Mouse (Mus musculus) intestine, embryonic 16.5 days (tissue): Measurements from ENCODE around the gene Tmub2. TPM values are rescaled to one million over a fixed set of nuclear protein-coding genes. Genes with fewer than 3 reads are reported as not detected.

Experiments
- ATAC-seq: fragments of 200-750 bp; cut with Nextera tagmentation; 2 replicates; pipeline ENCODE4 v1.8.0; 2017; ENCODE audit warnings: moderate TSS enrichment, moderate library complexity
- H3K27ac ChIP-seq: fragments of 300-500 bp; sonication (generic); 2 replicates; pipeline ENCODE4 v1.5.1; 2014; ENCODE audit warnings: mild to moderate bottlenecking, low read length
- H3K27me3 ChIP-seq: fragments of 300-500 bp; sonication (generic); replicated peaks from 2 replicates; pipeline ENCODE4 v1.6.1; 2014; ENCODE audit warnings: low read length, control low read depth, mixed read lengths; ENCODE audit not compliant: control insufficient read depth, insufficient read depth
- H3K36me3 ChIP-seq: fragments of 300-500 bp; sonication (generic); 2 replicates; pipeline ENCODE4 v1.6.1; 2014; ENCODE audit warnings: low read length, control low read depth; ENCODE audit not compliant: control insufficient read depth, insufficient read depth
- H3K4me1 ChIP-seq: fragments of 300-500 bp; sonication (generic); 2 replicates; pipeline ENCODE4 v1.6.1; 2014; ENCODE audit warnings: low read length, control low read depth, mixed read lengths; ENCODE audit not compliant: control insufficient read depth, insufficient read depth
- H3K4me2 ChIP-seq: fragments of 300-500 bp; sonication (generic); 2 replicates; pipeline ENCODE4 v1.6.1; 2014; ENCODE audit warnings: low read depth, low read length, control low read depth
- H3K4me3 ChIP-seq: fragments of 300-500 bp; sonication (generic); 2 replicates; pipeline ENCODE4 v1.5.1; 2014; ENCODE audit warnings: mild to moderate bottlenecking, low read length
- H3K9ac ChIP-seq: fragments of 300-500 bp; sonication (generic); 2 replicates; pipeline ENCODE4 v1.6.1; 2014; ENCODE audit warnings: low read depth, low read length
- H3K9me3 ChIP-seq: fragments of 300-500 bp; sonication (generic); 2 replicates; pipeline ENCODE4 v1.6.1; 2016; ENCODE audit warnings: low read length, control low read depth; ENCODE audit not compliant: control insufficient read depth
- WGBS: fragments of 180-500 bp; shearing (Covaris S2); extraction: QIAGEN DNeasy Blood & Tissue Kit; methylation state at CpG from one replicate; pipeline ENCODE4 v1.1.7; 2014; 5-methylcytosine and 5-hydroxymethylcytosine counted together
- polyA plus RNA-seq: library from polyadenylated mRNA; unstranded; fragments of >200 nt; fragmentation: Nextera tagmentation; extraction: Ambion mirVana; gene quantifications from 2 replicates; pipeline ENCODE4 v1.2.1, GENCODE M21; 2015

The Tmub2 gene
- polyA plus RNA-seq, 1 experiment from 2014 or later, result 54.3 TPM

- Histone ChIP-seq H3K4me1 (no peaks in the 10 kb centered on the region), H3K27me3 (no peaks in the 10 kb centered on the region), H3K4me2 (no peak overlapping the region), H3K9ac (no peak overlapping the region), H3K9me3 (no peaks in the 10 kb centered on the region), H3K36me3 (no peaks in the 10 kb centered on the region), H3K27ac (no peak overlapping the region), H3K4me3 (no peak overlapping the region)
- no peak for ATAC-seq
Measured at GRCm38 (mm10) chr11:102329518-102329917, 44.8 kb downstream of the Tmub2 start.

GRCm38 (mm10) chr11:102330039-102330438 lies 45.3 kb downstream of the Tmub2 start:
- Histone ChIP-seq H3K4me1 (peaks cover 1% of the 10 kb centered on the region; the same call in 1 of the 2 replicates), H3K4me2 (no peak overlapping the region), H3K9me3 (no peaks in the 10 kb centered on the region), H3K27me3 (no peaks in the 10 kb centered on the region), H3K36me3 (no peaks in the 10 kb centered on the region), H3K9ac (no peak overlapping the region), H3K27ac (no peak overlapping the region), H3K4me3 (no peak overlapping the region)
- no peak for ATAC-seq
- 69% methylated on average over 3 of the region's 3 CpGs for WGBS

GRCm38 (mm10) chr11:102331806-102332205 lies 47.1 kb downstream of the Tmub2 start:
- peaks cover 4% of the 10 kb centered on the region; the same call in 1 of the 2 replicates for H3K4me1 ChIP-seq
- no peak overlapping the region for H3K9ac ChIP-seq
- no peak overlapping the region for H3K4me3 ChIP-seq
- H3K36me3 ChIP-seq, result no peaks in the 10 kb centered on the region
- ATAC-seq, result no peak
- WGBS, result 62% methylated on average over 4 of the region's 4 CpGs
- H3K27ac ChIP-seq, result no peak overlapping the region
- no peaks in the 10 kb centered on the region for H3K27me3 ChIP-seq
- H3K4me2 ChIP-seq, result no peak overlapping the region
- no peaks in the 10 kb centered on the region for H3K9me3 ChIP-seq

- ATAC-seq, result no peak
- Histone ChIP-seq H3K9ac (no peak overlapping the region), H3K4me3 (no peak overlapping the region), H3K27me3 (no peaks in the 10 kb centered on the region), H3K36me3 (no peaks in the 10 kb centered on the region), H3K27ac (no peak overlapping the region), H3K4me2 (no peak overlapping the region), H3K4me1 (peaks cover 4% of the 10 kb centered on the region; the same call in 1 of the 2 replicates), H3K9me3 (no peaks in the 10 kb centered on the region)
Measured at GRCm38 (mm10) chr11:102333061-102333460, 48.3 kb downstream of the Tmub2 start.

GRCm38 (mm10) chr11:102334010-102334409 lies 49.3 kb downstream of the Tmub2 start:
- Histone ChIP-seq H3K4me2 (no peak overlapping the region), H3K36me3 (no peaks in the 10 kb centered on the region), H3K4me1 (peaks cover 4% of the 10 kb centered on the region; the same call in 1 of the 2 replicates), H3K9me3 (no peaks in the 10 kb centered on the region), H3K27ac (no peak overlapping the region), H3K9ac (no peak overlapping the region), H3K27me3 (no peaks in the 10 kb centered on the region), H3K4me3 (no peak overlapping the region)
- WGBS, result 57% methylated on average over 4 of the region's 4 CpGs
- no peak for ATAC-seq

- H3K4me3 ChIP-seq, result no peak overlapping the region
- WGBS, result 32% methylated on average over 9 of the region's 9 CpGs
- H3K4me1 ChIP-seq, result peaks cover 4% of the 10 kb centered on the region; the same call in 1 of the 2 replicates
- H3K27me3 ChIP-seq, result no peaks in the 10 kb centered on the region
- ATAC-seq, result no peak
- H3K4me2 ChIP-seq, result no peak overlapping the region
- H3K9me3 ChIP-seq, result no peaks in the 10 kb centered on the region
- H3K27ac ChIP-seq, result no peak overlapping the region
- no peaks in the 10 kb centered on the region for H3K36me3 ChIP-seq
- H3K9ac ChIP-seq, result no peak overlapping the region
Measured at GRCm38 (mm10) chr11:102334973-102335700, 50.4 kb downstream of the Tmub2 start.

GRCm38 (mm10) chr11:102336191-102336590 lies 51.5 kb downstream of the Tmub2 start:
- Histone ChIP-seq H3K4me1 (peaks cover 4% of the 10 kb centered on the region; the same call in 1 of the 2 replicates), H3K27me3 (no peaks in the 10 kb centered on the region), H3K36me3 (no peaks in the 10 kb centered on the region), H3K27ac (no peak overlapping the region), H3K9ac (no peak overlapping the region), H3K4me2 (no peak overlapping the region), H3K4me3 (no peak overlapping the region), H3K9me3 (no peaks in the 10 kb centered on the region)
- 76% methylated on average over 1 of the region's 1 CpGs for WGBS
- ATAC-seq, result no peak

GRCm38 (mm10) chr11:102337921-102338320 lies 53.2 kb downstream of the Tmub2 start:
- no peak for ATAC-seq
- no peak overlapping the region for H3K4me2 ChIP-seq
- H3K27ac ChIP-seq, result no peak overlapping the region

GRCm38 (mm10) chr11:102338561-102338960 lies 53.8 kb downstream of the Tmub2 start:
- no peak overlapping the region for H3K9ac ChIP-seq

More at GRCm38 (mm10) chr11:102337921-102338320, 53.2 kb downstream of the Tmub2 start:
- WGBS, result 68% methylated on average over 1 of the region's 1 CpGs
- Histone ChIP-seq H3K4me1 (peaks cover 4% of the 10 kb centered on the region; the same call in 1 of the 2 replicates), H3K9ac (no peak overlapping the region), H3K4me3 (no peak overlapping the region), H3K9me3 (no peaks in the 10 kb centered on the region), H3K36me3 (no peaks in the 10 kb centered on the region), H3K27me3 (no peaks in the 10 kb centered on the region)

More at GRCm38 (mm10) chr11:102338561-102338960, 53.8 kb downstream of the Tmub2 start:
- 32% methylated on average over 3 of the region's 3 CpGs for WGBS
- Histone ChIP-seq H3K4me1 (peaks cover 4% of the 10 kb centered on the region; the same call in 1 of the 2 replicates), H3K36me3 (no peaks in the 10 kb centered on the region), H3K4me2 (no peak overlapping the region), H3K4me3 (no peak overlapping the region), H3K9me3 (no peaks in the 10 kb centered on the region), H3K27ac (no peak overlapping the region), H3K27me3 (no peaks in the 10 kb centered on the region)
- peak; percentile 36; the same call in 1 of the 2 replicates for ATAC-seq
